Mouse (Mus musculus): ENCODE data around the gene Il4i1. TPM values are rescaled to one million over a fixed set of nuclear protein-coding genes. Genes with fewer than 3 reads are reported as not detected.
A peak's percentile ranks its signal among the peaks of the same experiment; 100 is the strongest.

The Il4i1 gene
- polyA plus RNA-seq, 1 experiment from 2014 or later = 0.51 TPM

DNA sequence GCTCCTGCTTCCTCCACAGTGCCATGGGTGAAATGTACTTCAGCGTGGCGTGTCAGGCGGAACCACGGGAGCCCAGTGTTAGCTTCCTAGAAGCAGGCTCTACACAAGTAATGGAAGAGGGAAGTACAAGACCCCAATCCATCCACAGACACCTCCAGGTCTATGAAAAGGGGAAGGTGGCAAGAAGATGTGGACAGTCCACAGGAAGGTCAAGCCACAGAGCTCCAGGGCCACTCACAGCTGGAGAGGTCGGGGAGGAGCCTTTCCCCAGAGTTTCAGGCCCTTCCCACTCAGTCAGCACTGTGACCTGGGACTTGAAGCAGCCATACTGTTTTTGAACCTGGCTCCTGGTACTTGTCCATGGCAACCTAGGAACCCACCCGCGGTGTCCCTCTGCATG, 70.8 kb downstream of the Il4i1 start:
- Histone ChIP-seq H3K9ac (peak overlapping the region; percentile 33; the same call in 1 of the 2 replicates), H3K4me3 (no peak overlapping the region), H3K27me3 (replicated peaks) (no peaks in the 10 kb centered on the region), H3K4me1 (peaks cover 43% of the 10 kb centered on the region), H3K4me2 (no peak overlapping the region), H3K9me3 (no peaks in the 10 kb centered on the region), H3K27ac (replicated peaks) (no peak overlapping the region), H3K36me3 (peaks cover 79% of the 10 kb centered on the region)
- ATAC-seq (ENCODE audit: extremely low read depth, insufficient number of reproducible peaks, low FRiP score, low TSS enrichment) = no peak
- WGBS = 82% methylated on average over 7 of the region's 7 CpGs

DNA sequence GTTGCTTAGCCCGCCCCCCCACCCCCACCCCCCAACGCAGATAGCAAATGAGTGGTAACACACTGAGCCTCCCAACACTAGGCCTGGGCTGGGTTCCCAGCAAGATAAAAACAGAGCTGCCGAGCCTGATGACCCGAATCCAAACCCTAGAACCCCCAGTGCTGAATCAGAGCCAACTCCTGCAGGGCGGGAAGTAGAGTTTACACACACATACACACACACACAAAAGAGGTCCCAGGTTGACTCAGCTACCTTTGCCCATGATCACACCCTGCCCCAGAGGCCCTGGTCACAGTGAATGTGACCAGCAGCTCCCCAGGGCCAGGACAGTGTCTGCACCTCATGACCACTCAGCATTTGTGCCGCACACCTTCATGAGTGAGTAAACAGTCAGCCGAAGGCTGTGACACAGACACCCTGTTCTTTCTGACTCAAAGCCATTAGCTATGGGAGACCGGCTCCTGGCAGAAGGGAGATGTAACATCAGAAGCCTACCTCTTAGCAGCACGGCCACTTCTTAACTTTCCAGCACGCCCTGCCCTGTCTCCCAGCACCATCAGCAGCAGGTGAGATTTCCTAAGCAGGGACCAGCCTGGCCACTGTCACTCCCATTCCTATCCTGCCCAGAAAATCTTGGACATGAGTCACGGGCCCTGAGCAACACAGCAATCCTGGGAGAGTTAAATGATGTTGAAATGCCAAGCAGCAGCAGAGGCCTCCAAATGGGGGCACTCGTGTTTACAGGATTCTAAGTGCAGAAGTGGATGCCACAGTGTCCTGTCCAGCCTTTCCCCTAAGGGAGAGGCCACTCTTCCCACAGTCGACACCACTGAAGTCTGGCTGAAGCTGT, 72.3 kb downstream of the Il4i1 start:
- no peak for ATAC-seq (ENCODE audit: extremely low read depth, insufficient number of reproducible peaks, low FRiP score, low TSS enrichment)
- peaks cover 49% of the 10 kb centered on the region for H3K4me1 ChIP-seq
- H3K27ac ChIP-seq (replicated peaks) = peak overlapping the region; percentile 70
- H3K36me3 ChIP-seq = peaks cover 63% of the 10 kb centered on the region
- H3K4me2 ChIP-seq = no peak overlapping the region
- H3K9ac ChIP-seq = peak overlapping the region; percentile 56
- no peaks in the 10 kb centered on the region for H3K9me3 ChIP-seq
- no peaks in the 10 kb centered on the region for H3K27me3 ChIP-seq (replicated peaks)
- 66% methylated on average over 13 of the region's 13 CpGs for WGBS
- H3K4me3 ChIP-seq = 0 out of 2 replicates have a peak overlapping the region, but pooled peaks have one; percentile 2

GRCm38 (mm10) chr7:44890180-44890579, 74.0 kb downstream of the Il4i1 start:
- Histone ChIP-seq H3K4me3 (no peak overlapping the region), H3K9ac (no peak overlapping the region), H3K4me2 (no peak overlapping the region), H3K27me3 (replicated peaks) (no peaks in the 10 kb centered on the region), H3K9me3 (no peaks in the 10 kb centered on the region), H3K27ac (replicated peaks) (no peak overlapping the region), H3K36me3 (peaks cover 48% of the 10 kb centered on the region), H3K4me1 (peaks cover 55% of the 10 kb centered on the region)
- no peak for ATAC-seq (ENCODE audit: extremely low read depth, insufficient number of reproducible peaks, low FRiP score, low TSS enrichment)
- WGBS = 88% methylated on average over 7 of the region's 7 CpGs

MicroRNAs encoded within 50 kb of the gene (microRNA counts, 519-probe panel; counts per million panel counts)
- 209 counts per million, percentile 61 among the panel's probes with 10 or more counts for microRNA mmu-miR-707

Small RNAs within 50 kb of the gene (microRNA-seq; reads per million reads assigned to microRNA genes)
- gene Mir707 = not detected

Other genes with a start within 250 kb of the Il4i1 start
- 0.39 and 0.43 TPM in 2 replicates for gene Napsa, start 244.0 kb upstream of the Il4i1 start, polyA plus RNA-seq (2015; fragmentation: Nextera tagmentation; extraction: Ambion mirVana)
- gene Kcnc3, start 225.7 kb upstream of the Il4i1 start, polyA plus RNA-seq (2015; fragmentation: Nextera tagmentation; extraction: Ambion mirVana) = 0.05 and 0.17 TPM in 2 replicates
- gene Myh14, start 145.5 kb upstream of the Il4i1 start, polyA plus RNA-seq (2015; fragmentation: Nextera tagmentation; extraction: Ambion mirVana) = 0.59 and 0.99 TPM in 2 replicates
- gene Izumo2, start 107.6 kb upstream of the Il4i1 start, polyA plus RNA-seq (2015; fragmentation: Nextera tagmentation; extraction: Ambion mirVana) = not detected in 2 replicates
- gene Vrk3, start 68.0 kb upstream of the Il4i1 start, polyA plus RNA-seq (2015; fragmentation: Nextera tagmentation; extraction: Ambion mirVana) = 30.7 and 34.7 TPM in 2 replicates
- gene Zfp473, start 65.3 kb upstream of the Il4i1 start, polyA plus RNA-seq (2015; fragmentation: Nextera tagmentation; extraction: Ambion mirVana) = 0.55 and 0.62 TPM in 2 replicates
- 77.5 and 80.3 TPM in 2 replicates for gene Nup62, start 299 bp upstream of the Il4i1 start, polyA plus RNA-seq (2015; fragmentation: Nextera tagmentation; extraction: Ambion mirVana)
- 2.4 and 2.7 TPM in 2 replicates for gene Atf5, start 271 bp downstream of the Il4i1 start, polyA plus RNA-seq (2015; fragmentation: Nextera tagmentation; extraction: Ambion mirVana)
- 96.5 and 101 TPM in 2 replicates for gene Akt1s1, start 32.6 kb downstream of the Il4i1 start, polyA plus RNA-seq (2015; fragmentation: Nextera tagmentation; extraction: Ambion mirVana)
- 56.1 and 57.0 TPM in 2 replicates for gene Tbc1d17, start 32.7 kb downstream of the Il4i1 start, polyA plus RNA-seq (2015; fragmentation: Nextera tagmentation; extraction: Ambion mirVana)
- 24.0 and 24.3 TPM in 2 replicates for gene Pnkp, start 40.8 kb downstream of the Il4i1 start, polyA plus RNA-seq (2015; fragmentation: Nextera tagmentation; extraction: Ambion mirVana)
- 256 and 266 TPM in 2 replicates for gene Ptov1, start 53.4 kb downstream of the Il4i1 start, polyA plus RNA-seq (2015; fragmentation: Nextera tagmentation; extraction: Ambion mirVana)
- gene Med25, start 76.3 kb downstream of the Il4i1 start, polyA plus RNA-seq (2015; fragmentation: Nextera tagmentation; extraction: Ambion mirVana) = 72.6 and 73.1 TPM in 2 replicates
- 13.6 and 14.6 TPM in 2 replicates for gene Fuz, start 79.7 kb downstream of the Il4i1 start, polyA plus RNA-seq (2015; fragmentation: Nextera tagmentation; extraction: Ambion mirVana)
- 55.5 and 56.8 TPM in 2 replicates for gene Ap2a1, start 113.1 kb downstream of the Il4i1 start, polyA plus RNA-seq (2015; fragmentation: Nextera tagmentation; extraction: Ambion mirVana)
- 0.11 and 0.14 TPM in 2 replicates for gene Tsks, start 126.8 kb downstream of the Il4i1 start, polyA plus RNA-seq (2015; fragmentation: Nextera tagmentation; extraction: Ambion mirVana)
- 9.8 and 10.3 TPM in 2 replicates for gene Cpt1c, start 158.5 kb downstream of the Il4i1 start, polyA plus RNA-seq (2015; fragmentation: Nextera tagmentation; extraction: Ambion mirVana)
- gene Prmt1, start 170.2 kb downstream of the Il4i1 start, polyA plus RNA-seq (2015; fragmentation: Nextera tagmentation; extraction: Ambion mirVana) = 438 and 486 TPM in 2 replicates
- 63.6 and 68.1 TPM in 2 replicates for gene Irf3, start 181.3 kb downstream of the Il4i1 start, polyA plus RNA-seq (2015; fragmentation: Nextera tagmentation; extraction: Ambion mirVana)
- 36.0 and 36.3 TPM in 2 replicates for gene Bcl2l12, start 182.3 kb downstream of the Il4i1 start, polyA plus RNA-seq (2015; fragmentation: Nextera tagmentation; extraction: Ambion mirVana)
- gene Scaf1, start 200.0 kb downstream of the Il4i1 start, polyA plus RNA-seq (2015; fragmentation: Nextera tagmentation; extraction: Ambion mirVana) = 27.0 and 27.1 TPM in 2 replicates
- gene Rras, start 201.6 kb downstream of the Il4i1 start, polyA plus RNA-seq (2015; fragmentation: Nextera tagmentation; extraction: Ambion mirVana) = 71.6 and 82.6 TPM in 2 replicates
- gene Prr12, start 236.5 kb downstream of the Il4i1 start, polyA plus RNA-seq (2015; fragmentation: Nextera tagmentation; extraction: Ambion mirVana) = 6.8 and 7.1 TPM in 2 replicates
- gene Nosip, start 246.0 kb downstream of the Il4i1 start, polyA plus RNA-seq (2015; fragmentation: Nextera tagmentation; extraction: Ambion mirVana) = 46.6 and 49.6 TPM in 2 replicates
- 12.5 and 13.6 TPM in 2 replicates for gene Prrg2, start 246.3 kb downstream of the Il4i1 start, polyA plus RNA-seq (2015; fragmentation: Nextera tagmentation; extraction: Ambion mirVana)

All from heart, embryonic 13.5 days (tissue).